16 mouse cellular contexts compared by ENCODE assay signal in the genomic region with DNA sequence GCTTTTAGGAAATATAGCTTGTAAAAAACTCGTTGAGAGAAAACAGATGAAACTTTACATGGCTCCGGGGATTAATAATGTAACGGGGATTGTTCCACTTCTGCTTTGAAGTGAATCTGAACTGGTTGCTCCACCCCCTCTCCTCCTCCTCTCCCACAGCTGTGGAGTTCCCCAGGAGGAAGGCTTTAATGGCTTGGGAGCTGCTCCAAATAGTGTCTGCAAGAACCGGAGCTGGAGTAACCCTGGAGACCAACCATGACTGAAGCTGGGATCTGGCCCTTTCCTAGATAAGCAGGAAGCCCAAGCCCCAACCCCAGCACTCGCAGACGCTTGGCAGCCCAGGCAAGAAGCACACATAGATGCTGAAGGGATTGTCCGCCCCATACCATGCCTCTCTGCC. TPM values are rescaled to one million over a fixed set of nuclear protein-coding genes. Genes with fewer than 3 reads are reported as not detected.
DNase-seq lines count a peak whose midpoint lies in the region; ATAC-seq lines count a peak whose summit lies in the region.
"Had no signal": no experiment of that assay in that cellular context is flagged by ENCODE, and none has a peak within 500 bp of the region (broad histone marks: within the 10 kb centered on the region; RNA-seq: fewer than 3 reads in every experiment).

No protein-coding gene starts in this region.

- no peak overlapping the region for H3K4me2 ChIP-seq in forebrain, embryonic 14.5 days (ENCODE audit: low read length)
- H3K4me2 ChIP-seq: forebrain, embryonic 15.5 days had no signal

- no peak overlapping the region for H3K4me3 ChIP-seq in forebrain, embryonic 14.5 days (ENCODE audit: low read depth, low read length)
- H3K4me3 ChIP-seq: forebrain, embryonic 15.5 days; layer of hippocampus, adult 2 months had no signal

- H3K9me3 ChIP-seq in forebrain, embryonic 14.5 days (replicated peaks; ENCODE audit: control insufficient read depth, low read length) = no peaks in the 10 kb centered on the region
- H3K9me3 ChIP-seq: forebrain, embryonic 15.5 days had no signal

- intact Hi-C loops in left cerebral cortex, postnatal 4 days (cut with DNase I) = no loop called here

- H3K27me3 ChIP-seq in forebrain, embryonic 14.5 days (replicated peaks; ENCODE audit: control insufficient read depth, insufficient read depth, low read length) = no peaks in the 10 kb centered on the region
- H3K27me3 ChIP-seq: forebrain, embryonic 15.5 days had no signal

- no peaks in the 10 kb centered on the region for H3K36me3 ChIP-seq in forebrain, embryonic 14.5 days (ENCODE audit: control insufficient read depth, insufficient read depth, low read length)
- H3K36me3 ChIP-seq: forebrain, embryonic 15.5 days had no signal

- H3K27ac ChIP-seq in forebrain, embryonic 14.5 days (ENCODE audit: low read depth, low read length) = no peak overlapping the region
- H3K27ac ChIP-seq: forebrain, embryonic 15.5 days; layer of hippocampus, adult 2 months; liver, embryonic 14.5 days had no signal

- DNase-seq in left cerebral cortex, postnatal 4 days = peak; percentile 3
- DNase-seq in left cerebral cortex, adult 11 months (ENCODE audit: low spot score) = no peak
- peak; percentile 34 for DNase-seq in brain, adult 2 months (ENCODE audit: low read depth, low spot score)
- DNase-seq in heart, adult 8-10 months (ENCODE audit: low spot score) = peak; percentile 29
- DNase-seq in kidney, postnatal 25 days = peak; percentile 35 to 46
- no peak for DNase-seq in cerebellum, adult 11-12 months
- DNase-seq in forebrain, embryonic 14.5 days (ENCODE audit: low spot score) = no peak
- DNase-seq in cerebellum, postnatal 10 days = no peak
- DNase-seq: retina, postnatal 1 day; thymus, adult 18-20 months had no signal

- ATAC-seq in forebrain, embryonic 14.5 days = no peak
- ATAC-seq: CD4-positive, CD25-positive, alpha-beta regulatory T cell, adult 4 months; forebrain, embryonic 15.5 days had no signal

- no peak overlapping the region for H3K9ac ChIP-seq in forebrain, embryonic 14.5 days (ENCODE audit: low read length)
- H3K9ac ChIP-seq: forebrain, embryonic 15.5 days; liver, embryonic 14.5 days had no signal

- no peaks in the 10 kb centered on the region for H3K4me1 ChIP-seq in forebrain, embryonic 14.5 days (ENCODE audit: control insufficient read depth, insufficient read depth, low read length)

- WGBS in forebrain, embryonic 14.5 days = 70% methylated on average over 7 of the region's 7 CpGs

RNA-seq across cellular contexts. Expression of a gene that starts 31.3 kb away (rescaled TPM):
- not detected for total RNA-seq in left cerebral cortex, postnatal 4 days (2021)
- total RNA-seq in heart, adult 8-10 months (2022) = not detected
- not detected in 2 replicates for polyA plus RNA-seq in forebrain, embryonic 14.5 days (2014; fragmentation: Nextera tagmentation; extraction: Ambion mirVana)
- total RNA-seq: layer of hippocampus, adult 2 months had no signal
- polyA plus RNA-seq: brain, embryonic 14.5 days; CD4-positive, CD25-positive, alpha-beta regulatory T cell, adult 4 months; forebrain, embryonic 15.5 days; heart, postnatal 0 days; liver, embryonic 14.5 days had no signal

RNA-seq across cellular contexts. Expression of a gene that starts 34.4 kb away (rescaled TPM):
- total RNA-seq in left cerebral cortex, postnatal 4 days (2021) = not detected
- total RNA-seq in heart, adult 8-10 months (2022) = not detected
- polyA plus RNA-seq in forebrain, embryonic 14.5 days (2014; fragmentation: Nextera tagmentation; extraction: Ambion mirVana) = not detected in 2 replicates
- total RNA-seq: layer of hippocampus, adult 2 months had no signal
- polyA plus RNA-seq: brain, embryonic 14.5 days; CD4-positive, CD25-positive, alpha-beta regulatory T cell, adult 4 months; forebrain, embryonic 15.5 days; heart, postnatal 0 days; liver, embryonic 14.5 days had no signal

RNA-seq across cellular contexts. Expression of a gene that starts 37.7 kb away (rescaled TPM):
- total RNA-seq in left cerebral cortex, postnatal 4 days (2021) = not detected
- total RNA-seq in heart, adult 8-10 months (2022) = not detected
- polyA plus RNA-seq in forebrain, embryonic 14.5 days (2014; fragmentation: Nextera tagmentation; extraction: Ambion mirVana) = not detected in 2 replicates
- total RNA-seq: layer of hippocampus, adult 2 months had no signal
- polyA plus RNA-seq: brain, embryonic 14.5 days; CD4-positive, CD25-positive, alpha-beta regulatory T cell, adult 4 months; forebrain, embryonic 15.5 days; heart, postnatal 0 days; liver, embryonic 14.5 days had no signal

RNA-seq across cellular contexts. Expression of a gene that starts 40.8 kb away (rescaled TPM):
- not detected for total RNA-seq in left cerebral cortex, postnatal 4 days (2021)
- not detected for total RNA-seq in heart, adult 8-10 months (2022)
- polyA plus RNA-seq in forebrain, embryonic 14.5 days (2014; fragmentation: Nextera tagmentation; extraction: Ambion mirVana) = not detected in 2 replicates
- total RNA-seq: layer of hippocampus, adult 2 months had no signal
- polyA plus RNA-seq: brain, embryonic 14.5 days; CD4-positive, CD25-positive, alpha-beta regulatory T cell, adult 4 months; forebrain, embryonic 15.5 days; heart, postnatal 0 days; liver, embryonic 14.5 days had no signal

RNA-seq across cellular contexts. Expression of a gene that starts 43.9 kb away (rescaled TPM):
- not detected for total RNA-seq in left cerebral cortex, postnatal 4 days (2021)
- not detected for total RNA-seq in heart, adult 8-10 months (2022)
- polyA plus RNA-seq in forebrain, embryonic 14.5 days (2014; fragmentation: Nextera tagmentation; extraction: Ambion mirVana) = not detected in 2 replicates
- total RNA-seq: layer of hippocampus, adult 2 months had no signal
- polyA plus RNA-seq: brain, embryonic 14.5 days; CD4-positive, CD25-positive, alpha-beta regulatory T cell, adult 4 months; forebrain, embryonic 15.5 days; heart, postnatal 0 days; liver, embryonic 14.5 days had no signal

Comparison
In these comparisons a context has a peak if more than half of its experiments do, and no peak if none do; other contexts are left out.
1. DNase-seq: peak in left cerebral cortex, postnatal 4 days (single experiment), brain, adult 2 months (single experiment), heart, adult 8-10 months (single experiment) and kidney, postnatal 25 days (2 of 2); none in left cerebral cortex, adult 11 months (single experiment), cerebellum, adult 11-12 months (single experiment), forebrain, embryonic 14.5 days (single experiment) and cerebellum, postnatal 10 days (0 of 2).